Mouse (Mus musculus) kidney, postnatal 0 days (tissue): Measurements from ENCODE around the gene Iah1. TPM values are rescaled to one million over a fixed set of nuclear protein-coding genes. Genes with fewer than 3 reads are reported as not detected.

Experiments
- ATAC-seq: fragments of 200-750 bp; cut with Nextera tagmentation; replicated peaks from 2 replicates; pipeline ENCODE4 v1.8.0; 2017; ENCODE audit warnings: low read depth, moderate number of reproducible peaks, moderate TSS enrichment, moderate library complexity; ENCODE audit not compliant: low FRiP score
- DNase-seq: peaks from one replicate; pipeline ENCODE4 v3.0.0-alpha.2; 2016; ENCODE audit warnings: low spot score
- H3K27ac ChIP-seq: fragments of 300-500 bp; sonication (generic); 2 replicates; pipeline ENCODE4 v1.5.1; 2014; ENCODE audit warnings: mild to moderate bottlenecking
- H3K27me3 ChIP-seq: fragments of 300-500 bp; sonication (generic); 2 replicates; pipeline ENCODE4 v1.6.1; 2014; ENCODE audit warnings: low read length, mixed read lengths; ENCODE audit not compliant: insufficient read depth
- H3K36me3 ChIP-seq: fragments of 300-500 bp; sonication (generic); 2 replicates; pipeline ENCODE4 v1.6.1; 2014; ENCODE audit warnings: low read length, mixed read lengths; ENCODE audit not compliant: insufficient read depth
- H3K4me1 ChIP-seq: fragments of 300-500 bp; sonication (generic); replicated peaks from 2 replicates; pipeline ENCODE4 v1.6.1; 2014; ENCODE audit warnings: antibody characterized with exemption, low read length, mixed read lengths; ENCODE audit not compliant: insufficient read depth
- H3K4me2 ChIP-seq: fragments of 300-500 bp; sonication (generic); 2 replicates; pipeline ENCODE4 v1.6.1; 2014; ENCODE audit warnings: mild to moderate bottlenecking, low read length, moderate library complexity, mixed read lengths
- H3K4me3 ChIP-seq: fragments of 300-500 bp; sonication (generic); replicated peaks from 2 replicates; pipeline ENCODE4 v1.5.1; 2014; ENCODE audit warnings: low read depth, low read length
- H3K9ac ChIP-seq: fragments of 300-500 bp; sonication (generic); 2 replicates; pipeline ENCODE4 v1.6.1; 2014; ENCODE audit warnings: low read depth, low read length
- H3K9me3 ChIP-seq: fragments of 300-500 bp; sonication (generic); replicated peaks from 2 replicates; pipeline ENCODE4 v1.6.1; 2016; ENCODE audit warnings: low read length, inconsistent platforms, mixed read lengths
- CTCF ChIP-seq: IDR thresholded peaks from 2 replicates; pipeline ENCODE4 v1.5.1; 2016; ENCODE audit warnings: antibody characterized with exemption, low read depth, mild to moderate bottlenecking, moderate library complexity
- WGBS: fragments of 180-500 bp; shearing (Covaris S2); extraction: QIAGEN DNeasy Blood & Tissue Kit; methylation state at CpG from one replicate; pipeline ENCODE4 v1.1.7; 2014; 5-methylcytosine and 5-hydroxymethylcytosine counted together
- polyA plus RNA-seq: library from polyadenylated mRNA; unstranded; fragments of >200 nt; fragmentation: Nextera tagmentation; extraction: Ambion mirVana; gene quantifications from 2 replicates; pipeline ENCODE4 v1.2.1, GENCODE M21; 2015

Gene Iah1
- polyA plus RNA-seq, 1 experiment from 2014 or later: 150 TPM

- ATAC-seq (no peak), DNase-seq (no peak)
- Histone ChIP-seq H3K9ac (no peak overlapping the region), H3K36me3 (peaks cover 73% of the 10 kb centered on the region), H3K27me3 (no peaks in the 10 kb centered on the region), H3K4me3 (no peak overlapping the region), H3K4me1 (no peaks in the 10 kb centered on the region), H3K27ac (no peak overlapping the region), H3K4me2 (no peak overlapping the region), H3K9me3 (no peaks in the 10 kb centered on the region)
- 95% methylated on average over 11 of the region's 11 CpGs for WGBS
- no peak for TF ChIP-seq CTCF
Measured at GRCm38 (mm10) chr12:21298856-21299255, 17.3 kb upstream of the Iah1 start.

GRCm38 (mm10) chr12:21301324-21301723 is 14.9 kb upstream of the Iah1 start:
- Histone ChIP-seq H3K4me3 (no peak overlapping the region), H3K27me3 (no peaks in the 10 kb centered on the region), H3K4me1 (no peaks in the 10 kb centered on the region), H3K27ac (peak overlapping the region; percentile 60; the same call in 1 of the 2 replicates), H3K36me3 (peaks cover 60% of the 10 kb centered on the region), H3K4me2 (no peak overlapping the region), H3K9me3 (no peaks in the 10 kb centered on the region), H3K9ac (no peak overlapping the region)
- no peak for DNase-seq
- WGBS: 88% methylated on average over 7 of the region's 7 CpGs
- ATAC-seq: no peak
- no peak for TF ChIP-seq CTCF

GRCm38 (mm10) chr12:21301932-21302331 is 14.3 kb upstream of the Iah1 start:
- DNase-seq (peak; percentile 23), ATAC-seq (peak; percentile 82)
- Histone ChIP-seq H3K4me1 (no peaks in the 10 kb centered on the region), H3K9me3 (no peaks in the 10 kb centered on the region), H3K27ac (peak overlapping the region; percentile 60; the same call in 1 of the 2 replicates), H3K27me3 (no peaks in the 10 kb centered on the region), H3K4me2 (no peak overlapping the region), H3K4me3 (no peak overlapping the region), H3K9ac (no peak overlapping the region), H3K36me3 (peaks cover 60% of the 10 kb centered on the region)
- 69% methylated on average over 8 of the region's 8 CpGs for WGBS
- no peak for TF ChIP-seq CTCF

- 77% methylated on average over 5 of the region's 5 CpGs for WGBS
- Histone ChIP-seq H3K9ac (no peak overlapping the region), H3K4me3 (no peak overlapping the region), H3K9me3 (no peaks in the 10 kb centered on the region), H3K27me3 (no peaks in the 10 kb centered on the region), H3K36me3 (peaks cover 58% of the 10 kb centered on the region), H3K27ac (peak overlapping the region; percentile 60), H3K4me2 (no peak overlapping the region), H3K4me1 (no peaks in the 10 kb centered on the region)
- no peak for TF ChIP-seq CTCF
- DNase-seq (peak; percentile 36), ATAC-seq (peak; percentile 90)
Measured at GRCm38 (mm10) chr12:21302361-21302783, 13.8 kb upstream of the Iah1 start.

GRCm38 (mm10) chr12:21305741-21306140 is 10.4 kb upstream of the Iah1 start:
- H3K9me3 ChIP-seq: no peaks in the 10 kb centered on the region
- WGBS: 93% methylated on average over 4 of the region's 4 CpGs
- DNase-seq (no peak), ATAC-seq (no peak)
- no peak for TF ChIP-seq CTCF
- no peak overlapping the region for H3K4me3 ChIP-seq
- H3K9ac ChIP-seq: no peak overlapping the region
- H3K4me1 ChIP-seq: no peaks in the 10 kb centered on the region
- H3K27ac ChIP-seq: no peak overlapping the region
- H3K36me3 ChIP-seq: peaks cover 69% of the 10 kb centered on the region
- no peaks in the 10 kb centered on the region for H3K27me3 ChIP-seq
- no peak overlapping the region for H3K4me2 ChIP-seq

GRCm38 (mm10) chr12:21306721-21307120 is 9.5 kb upstream of the Iah1 start:
- no peak for TF ChIP-seq CTCF
- no peaks in the 10 kb centered on the region for H3K4me1 ChIP-seq
- WGBS: 55% methylated on average over 4 of the region's 4 CpGs
- peaks cover 65% of the 10 kb centered on the region for H3K36me3 ChIP-seq
- H3K4me3 ChIP-seq: no peak overlapping the region
- H3K27me3 ChIP-seq: no peaks in the 10 kb centered on the region
- no peak overlapping the region for H3K4me2 ChIP-seq
- ATAC-seq (no peak), DNase-seq (no peak)
- no peaks in the 10 kb centered on the region for H3K9me3 ChIP-seq
- no peak overlapping the region for H3K9ac ChIP-seq
- H3K27ac ChIP-seq: 0 out of 2 replicates have a peak overlapping the region, but pooled peaks have one; percentile 8

- Histone ChIP-seq H3K27ac (no peak overlapping the region), H3K4me1 (no peaks in the 10 kb centered on the region), H3K9ac (no peak overlapping the region), H3K9me3 (no peaks in the 10 kb centered on the region), H3K4me2 (no peak overlapping the region), H3K36me3 (peaks cover 47% of the 10 kb centered on the region), H3K27me3 (no peaks in the 10 kb centered on the region), H3K4me3 (no peak overlapping the region)
- no peak for DNase-seq
- peak; percentile 19; the same call in 1 of the 2 replicates for ATAC-seq
- no peak for TF ChIP-seq CTCF
- 61% methylated on average over 5 of the region's 5 CpGs for WGBS
Measured at GRCm38 (mm10) chr12:21312201-21312600, 4.0 kb upstream of the Iah1 start.
